Mouse (Mus musculus): ENCODE results near the gene Slc25a21. TPM values are rescaled to one million over a fixed set of nuclear protein-coding genes. Genes with fewer than 3 reads are reported as not detected.

Slc25a21 gene
- polyA plus RNA-seq, 1 experiment from 2014 or later: 1.2 TPM

Other genes starting within 250 kb of the Slc25a21 start
- 40.9 and 42.1 TPM in 2 replicates for gene Prps1l3, start 32.9 kb upstream of the Slc25a21 start, polyA plus RNA-seq (2016; fragmentation: Nextera tagmentation; extraction: Ambion mirVana)
- 8.2 and 8.5 TPM in 2 replicates for gene Mipol1, start 33.0 kb upstream of the Slc25a21 start, polyA plus RNA-seq (2016; fragmentation: Nextera tagmentation; extraction: Ambion mirVana)

All from heart, embryonic 12.5 days (tissue).